Mouse (Mus musculus) embryonic fibroblast, embryonic 13.5 days (primary cell): ENCODE data around the gene Radil.

ENCODE experiments used
- CTCF ChIP-seq: IDR thresholded peaks from 2 replicates; pipeline ENCODE4 v1.5.1; 2011; ENCODE audit warnings: mild to moderate bottlenecking, control low read depth, low read length, moderate library complexity, borderline replicate concordance; ENCODE audit not compliant: insufficient read depth
- POLR2A ChIP-seq: IDR thresholded peaks from 2 replicates; pipeline ENCODE4 v1.6.1; 2011; ENCODE audit warnings: low read depth, mild to moderate bottlenecking, control low read depth, low read length, moderate library complexity

DNA sequence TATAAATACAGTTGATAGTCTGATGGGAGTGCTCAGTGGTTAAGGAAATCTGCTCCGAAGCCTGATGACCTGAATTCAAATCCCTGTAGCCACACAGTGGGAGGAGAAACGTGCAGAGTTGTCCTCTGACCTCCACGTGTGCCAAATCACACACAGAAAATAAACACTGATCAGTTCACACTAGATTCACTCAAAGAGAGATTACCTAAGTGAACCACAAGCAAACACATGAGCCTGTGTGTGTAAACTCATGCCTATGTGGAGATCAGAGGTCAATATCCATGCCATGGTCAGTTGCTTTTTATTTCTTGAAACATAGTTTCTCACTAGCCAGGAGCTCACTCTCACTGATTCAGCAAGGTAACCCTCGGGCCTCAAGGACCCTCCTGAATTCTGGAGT lies 30.5 kb downstream of the Radil start:
- TF ChIP-seq POLR2A (no peak), CTCF (no peak)
